Mouse (Mus musculus): ENCODE data around the gene Trim65.

The Trim65 gene

GRCm38 (mm10) chr11:116088741-116089394 is 42.1 kb downstream of the Trim65 start:
- DNase-seq (ENCODE audit: low read depth, low spot score): no peak

DNA sequence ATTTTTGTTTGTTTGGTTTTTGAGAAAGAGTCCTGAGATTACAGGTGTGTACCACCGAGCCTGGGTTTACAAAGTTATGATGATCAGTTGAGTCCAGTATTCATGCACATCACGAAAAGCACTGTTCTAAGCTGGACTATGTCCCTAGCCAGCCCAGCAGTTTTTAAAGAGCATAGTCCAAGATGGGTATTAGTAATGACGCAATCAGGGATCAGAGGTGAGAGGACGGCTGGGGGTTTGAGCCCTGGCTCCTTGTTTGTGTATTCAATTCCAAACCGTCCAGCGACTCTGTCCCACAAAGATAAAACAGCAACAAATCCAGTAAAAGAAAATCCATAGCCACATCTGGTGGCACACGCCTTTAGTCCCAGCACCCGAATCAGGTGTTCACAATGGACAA is 42.7 kb downstream of the Trim65 start:
- no peak for DNase-seq (ENCODE audit: low read depth, low spot score)

DNA sequence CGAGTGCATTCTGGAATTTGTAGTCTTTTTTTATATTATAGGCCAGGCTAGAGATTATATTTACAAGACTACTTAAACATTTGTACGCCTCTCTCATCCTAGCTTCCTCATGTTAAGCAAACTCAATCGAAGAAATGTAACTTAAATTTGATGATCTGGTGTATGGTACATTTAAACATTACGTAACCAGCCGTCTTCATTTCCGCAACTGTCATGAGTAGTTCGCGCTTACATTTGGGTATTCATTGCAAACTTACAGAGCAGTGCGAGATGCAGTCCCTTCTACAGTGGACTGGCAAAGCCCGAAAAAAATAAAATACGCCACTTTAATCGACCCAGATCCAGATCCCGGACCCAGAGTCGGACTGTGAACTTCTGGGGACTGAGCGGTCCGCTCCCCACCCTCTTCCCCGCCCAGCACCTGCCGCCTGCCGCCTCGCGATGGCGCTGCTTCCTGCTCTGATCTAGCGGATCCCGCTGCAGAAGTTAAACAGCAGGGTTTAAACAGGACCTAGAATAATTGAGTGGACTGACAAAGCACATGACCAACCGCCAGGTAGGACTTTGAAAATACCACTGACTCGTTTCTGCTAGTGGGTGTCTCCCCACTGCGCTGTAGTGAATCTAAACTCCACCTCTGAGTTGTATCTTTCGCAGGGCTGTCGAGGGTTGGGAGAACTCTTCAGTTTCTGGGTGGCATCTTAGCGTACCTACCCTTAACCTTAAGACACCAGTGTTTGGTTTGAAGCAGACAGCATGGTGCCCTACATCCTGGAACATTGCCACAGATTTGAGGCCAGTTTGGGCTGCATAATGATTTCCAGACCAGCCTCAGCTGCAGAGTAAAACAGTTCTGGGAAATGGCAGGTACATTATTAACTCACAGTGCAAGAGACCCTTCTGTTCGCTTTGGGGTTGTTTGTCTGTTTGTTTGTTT is 43.5 kb downstream of the Trim65 start:
- peak; percentile 90 for DNase-seq (ENCODE audit: low read depth, low spot score)

DNA sequence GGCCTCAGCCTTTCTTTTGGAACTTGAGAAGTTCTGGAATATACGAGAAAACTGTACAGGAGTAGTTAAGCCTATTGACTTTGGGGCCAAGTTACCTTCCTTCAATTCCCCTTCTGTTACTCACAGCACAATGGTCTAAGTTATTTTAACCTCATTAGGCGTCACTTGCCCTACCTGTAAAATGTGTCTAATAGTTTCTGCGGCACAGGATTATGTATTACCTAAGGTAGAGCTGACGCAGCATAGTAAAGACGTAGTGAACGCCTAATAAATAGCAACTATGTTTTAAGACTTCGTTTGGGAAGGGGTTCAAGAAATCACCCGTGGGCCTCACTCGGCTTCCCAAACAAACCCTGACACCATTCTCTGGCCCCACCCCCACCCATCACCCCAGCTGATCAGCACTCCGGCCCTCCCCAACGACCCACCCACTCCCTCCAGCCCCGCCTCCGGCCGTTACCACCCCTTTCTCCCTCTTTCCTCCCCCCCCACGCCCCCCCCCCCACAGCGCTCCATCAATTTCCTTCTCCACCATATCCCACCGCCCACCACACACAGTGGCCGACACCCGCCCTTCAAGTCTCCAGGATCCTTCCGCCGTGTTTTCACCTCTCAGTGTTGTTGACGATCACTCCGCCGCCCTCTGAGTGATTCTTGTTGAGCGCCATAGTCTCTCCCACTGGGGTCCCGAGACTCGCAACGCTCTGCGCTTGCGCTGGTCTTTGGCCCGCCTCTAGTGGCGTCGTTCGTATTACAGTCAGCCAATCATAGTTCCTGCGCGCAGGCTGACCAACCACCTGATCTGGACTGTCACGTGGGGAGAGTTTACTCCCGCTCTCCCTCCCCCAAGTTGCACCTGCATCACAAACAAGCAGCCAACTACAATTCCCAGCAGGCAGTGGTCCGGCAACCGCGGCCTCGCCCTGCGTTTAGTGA is 44.4 kb downstream of the Trim65 start, which contains the start of gene Wbp2:
Gene Wbp2 (minus strand): TSS at position 738 of the 936 bp plus-strand sequence.
- peak; percentile 99 for DNase-seq (ENCODE audit: low read depth, low spot score)

- no peak for DNase-seq (ENCODE audit: low read depth, low spot score)
These were observed 46.8 kb downstream of the Trim65 start for GRCm38 (mm10) chr11:116084166-116084565.

- no peak for DNase-seq (ENCODE audit: low read depth, low spot score)
These were observed 47.7 kb downstream of the Trim65 start for GRCm38 (mm10) chr11:116083096-116083672.

GRCm38 (mm10) chr11:116081081-116081480 is 49.8 kb downstream of the Trim65 start:
- DNase-seq (ENCODE audit: low read depth, low spot score): peak; percentile 77

DNA sequence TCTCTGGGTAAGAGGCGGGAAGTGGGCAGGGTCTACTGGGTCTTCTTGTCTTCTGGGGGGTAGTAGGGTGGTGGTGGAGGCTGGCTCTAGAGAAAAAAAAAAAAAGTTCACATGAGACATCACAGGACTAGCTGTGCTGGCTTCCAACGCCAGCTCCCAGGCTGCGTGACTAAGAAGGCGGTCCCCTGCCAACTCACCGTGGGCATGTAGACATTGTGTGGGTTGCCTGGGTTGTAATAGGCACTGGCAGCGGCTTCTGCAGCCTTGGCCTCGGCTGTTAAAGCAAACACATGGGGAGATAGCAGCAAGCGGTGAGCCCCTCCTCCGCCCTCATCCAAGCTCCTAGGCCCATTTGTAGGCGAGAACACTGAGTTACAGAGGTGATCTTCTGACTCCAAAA is 51.4 kb downstream of the Trim65 start:
- no peak for DNase-seq (ENCODE audit: low read depth, low spot score)

DNA sequence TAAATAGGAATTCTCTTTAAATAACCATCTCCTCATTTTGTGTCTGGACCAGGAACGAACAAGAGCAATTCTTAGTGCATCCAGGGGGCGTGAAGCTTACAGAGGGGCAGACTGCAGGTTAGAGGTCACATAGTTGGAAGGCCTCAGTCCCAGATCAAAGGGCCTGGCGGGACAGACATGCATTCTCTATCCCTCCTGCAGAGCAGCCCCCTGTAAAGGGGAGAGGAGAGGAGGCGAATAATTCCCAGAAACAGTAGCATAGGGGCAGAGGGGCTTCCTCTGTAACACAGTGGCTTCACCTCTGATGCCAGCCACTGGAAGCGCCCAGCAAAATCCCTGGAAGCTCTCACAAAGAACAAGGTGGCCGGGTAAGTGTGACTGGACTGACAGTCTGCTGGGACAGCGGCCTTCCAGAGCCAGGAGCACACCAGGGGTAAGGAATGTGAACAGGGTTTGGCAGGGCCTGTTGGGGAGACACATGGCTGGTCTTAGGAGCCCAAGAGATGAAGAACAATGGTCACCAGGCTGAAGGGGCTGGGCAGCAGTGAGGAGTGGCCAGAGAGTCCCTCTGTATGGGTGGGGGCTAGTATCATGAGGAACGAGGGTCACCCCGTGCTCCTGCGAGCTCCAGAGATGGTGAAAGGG is 52.1 kb downstream of the Trim65 start:
- DNase-seq (ENCODE audit: low read depth, low spot score): no peak

GRCm38 (mm10) chr11:116078221-116078620 is 52.7 kb downstream of the Trim65 start:
- DNase-seq (ENCODE audit: low read depth, low spot score): peak; percentile 89

DNA sequence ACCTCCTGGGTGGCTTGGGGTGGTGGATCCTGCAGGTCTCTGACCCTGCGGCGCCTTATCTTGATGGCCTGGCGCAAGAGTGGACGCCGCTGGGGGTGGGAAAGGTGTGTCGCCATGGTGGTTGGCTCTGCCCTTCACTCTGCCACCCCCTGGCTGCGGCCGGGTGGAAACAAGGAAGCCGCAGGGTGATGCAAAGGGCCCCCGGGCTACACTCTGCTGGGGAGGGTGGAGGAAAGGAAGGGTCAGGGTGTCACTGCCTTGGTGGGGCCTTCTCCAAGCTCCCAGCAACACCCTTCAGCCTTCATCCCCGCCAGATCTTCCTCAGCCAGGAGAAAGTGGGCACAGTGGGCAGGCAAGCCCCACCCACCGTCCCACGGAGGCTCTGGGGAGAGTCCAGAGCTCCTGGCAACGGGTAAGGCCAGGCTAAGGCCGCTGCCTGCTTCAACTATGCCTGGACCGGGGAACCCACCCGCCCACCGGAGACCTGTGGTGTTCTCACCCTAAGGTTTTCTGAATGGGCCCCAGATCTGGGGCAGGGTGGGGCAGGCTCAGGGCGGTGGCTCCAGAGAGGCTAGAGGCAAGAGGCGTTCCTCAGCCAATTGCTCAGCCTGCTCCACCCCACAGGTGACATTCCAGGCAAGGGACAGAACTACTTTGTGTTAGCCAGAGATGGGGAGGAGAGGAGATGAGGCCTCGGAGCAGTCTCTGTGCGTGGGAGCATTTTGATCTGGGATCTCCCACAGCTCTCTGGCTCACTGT is 53.3 kb downstream of the Trim65 start, which contains the start of gene Unc13d:
Gene Unc13d (minus strand): TSS at position 516 of the 759 bp plus-strand sequence.
- DNase-seq (ENCODE audit: low read depth, low spot score): peak; percentile 76

- DNase-seq (ENCODE audit: low read depth, low spot score): peak; percentile 66
These were observed 54.1 kb downstream of the Trim65 start for GRCm38 (mm10) chr11:116076836-116077235.

- peak; percentile 34 for DNase-seq (ENCODE audit: low read depth, low spot score)
These were observed 54.7 kb downstream of the Trim65 start for GRCm38 (mm10) chr11:116076266-116076540.

- DNase-seq (ENCODE audit: low read depth, low spot score): no peak
These were observed 55.2 kb downstream of the Trim65 start for GRCm38 (mm10) chr11:116075539-116076265.

GRCm38 (mm10) chr11:116074436-116074991 is 56.4 kb downstream of the Trim65 start:
- no peak for DNase-seq (ENCODE audit: low read depth, low spot score)

GRCm38 (mm10) chr11:116072608-116073007 is 58.3 kb downstream of the Trim65 start:
- no peak for DNase-seq (ENCODE audit: low read depth, low spot score)

Data from CD4-positive helper T cell, adult 2 months (primary cell).